Mouse (Mus musculus): Measurements from ENCODE around the gene Prdm1.

The Prdm1 gene

GRCm38 (mm10) chr10:44528291-44529082 is at the start of gene Prdm1:
Gene Prdm1 (minus strand): TSS chr10:44528501.
- DNase-seq (ENCODE audit: low spot score), result no peak

DNA sequence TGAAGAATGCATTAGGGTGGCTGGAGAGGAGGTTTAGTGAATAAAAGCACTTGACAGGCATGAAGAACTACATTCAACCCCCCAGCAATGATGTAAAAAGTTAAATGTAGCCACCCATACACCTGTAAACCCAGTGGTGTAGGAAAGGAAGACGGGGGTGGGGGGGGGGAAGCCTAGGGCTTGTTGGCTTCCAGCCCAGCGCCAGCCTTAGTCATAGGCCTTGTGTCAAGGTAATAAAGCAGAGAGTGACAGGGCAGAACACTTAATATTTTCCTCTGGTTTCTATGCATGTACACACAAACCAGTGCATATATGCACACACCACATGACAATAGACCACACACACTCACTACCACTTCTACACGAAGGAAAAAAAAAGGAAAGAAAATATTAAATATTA is 37.7 kb upstream of the Prdm1 start:
- no peak for DNase-seq (ENCODE audit: low spot score)

DNA sequence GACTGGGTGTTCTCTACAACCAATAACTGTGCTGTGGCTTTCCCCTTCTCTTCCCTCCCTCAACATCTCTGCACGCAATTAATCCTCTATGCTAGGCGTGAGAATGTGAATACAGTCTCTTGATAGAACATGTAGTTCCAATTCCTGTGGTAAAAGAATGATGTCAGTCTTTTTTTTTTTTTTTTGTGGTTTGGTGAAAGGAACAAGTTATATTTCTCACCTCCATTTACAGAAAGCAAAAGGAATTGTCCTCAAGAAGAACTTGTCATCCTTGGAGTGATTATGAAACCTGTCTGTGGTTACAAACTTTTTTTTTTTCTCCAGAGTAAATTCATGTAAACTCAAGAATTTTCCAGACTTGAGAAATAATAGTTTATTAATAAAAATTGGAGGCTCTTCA is 36.8 kb upstream of the Prdm1 start:
- DNase-seq (ENCODE audit: low spot score), result no peak

- DNase-seq (ENCODE audit: low spot score), result no peak
These were observed 28.5 kb upstream of the Prdm1 start for GRCm38 (mm10) chr10:44556845-44557244.

GRCm38 (mm10) chr10:44555317-44555716 is 27.0 kb upstream of the Prdm1 start:
- DNase-seq (ENCODE audit: low spot score), result no peak

GRCm38 (mm10) chr10:44553648-44554047 is 25.3 kb upstream of the Prdm1 start:
- no peak for DNase-seq (ENCODE audit: low spot score)

- no peak for DNase-seq (ENCODE audit: low spot score)
These were observed 10.8 kb upstream of the Prdm1 start for GRCm38 (mm10) chr10:44539033-44539578.

- no peak for DNase-seq (ENCODE audit: low spot score)
These were observed 9.8 kb upstream of the Prdm1 start for GRCm38 (mm10) chr10:44538137-44538536.

DNA sequence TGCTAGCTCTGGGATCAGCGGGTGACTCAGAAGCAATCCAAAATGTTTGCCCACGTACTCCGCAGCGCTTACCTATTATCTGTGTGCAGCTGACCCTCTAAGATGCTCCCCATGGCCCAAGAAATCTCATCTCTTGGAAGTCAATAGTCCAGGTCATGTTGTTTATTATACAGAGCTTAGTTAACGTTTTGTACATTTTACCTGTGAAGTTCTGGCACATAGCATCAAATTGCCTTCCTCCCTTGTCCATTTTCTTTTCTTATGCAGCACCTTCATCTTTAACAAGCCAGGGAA is 1.7 kb upstream of the Prdm1 start:
- DNase-seq (ENCODE audit: low spot score), result no peak

- peak; percentile 71 for DNase-seq (ENCODE audit: low spot score)
These were observed 1.1 kb upstream of the Prdm1 start for GRCm38 (mm10) chr10:44529218-44530066.

DNA sequence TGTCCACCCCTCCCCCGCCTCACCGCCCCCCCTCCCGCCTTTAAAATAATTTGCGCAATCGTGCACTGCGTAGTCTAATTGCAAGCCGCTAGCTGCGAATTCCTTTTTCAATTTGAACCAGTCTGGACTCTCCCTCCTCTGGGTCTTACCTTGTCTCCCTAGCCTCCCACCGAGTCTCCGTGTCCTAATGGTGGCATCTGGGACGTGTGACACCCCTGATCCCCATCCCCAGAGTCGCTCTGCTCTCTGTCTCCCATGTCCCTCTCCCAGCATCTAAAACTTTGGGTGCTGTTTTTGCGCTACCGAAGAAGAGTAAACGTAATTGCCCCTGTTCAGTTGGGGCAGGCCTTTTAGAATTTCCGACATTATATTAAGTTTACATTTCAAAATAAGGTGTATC is 650 bp downstream of the Prdm1 start:
- no peak for DNase-seq (ENCODE audit: low spot score)

- DNase-seq (ENCODE audit: low spot score), result peak; percentile 36
These were observed 1.3 kb downstream of the Prdm1 start for GRCm38 (mm10) chr10:44526751-44527591.

GRCm38 (mm10) chr10:44520189-44520588 is 8.1 kb downstream of the Prdm1 start:
- no peak for DNase-seq (ENCODE audit: low spot score)

- no peak for DNase-seq (ENCODE audit: low spot score)
These were observed 9.7 kb downstream of the Prdm1 start for GRCm38 (mm10) chr10:44518631-44519030.

GRCm38 (mm10) chr10:44513108-44513507 is 15.2 kb downstream of the Prdm1 start:
- DNase-seq (ENCODE audit: low spot score), result no peak

GRCm38 (mm10) chr10:44511029-44511428 is 17.3 kb downstream of the Prdm1 start:
- DNase-seq (ENCODE audit: low spot score), result no peak

GRCm38 (mm10) chr10:44508649-44509048 is 19.7 kb downstream of the Prdm1 start:
- no peak for DNase-seq (ENCODE audit: low spot score)

DNA sequence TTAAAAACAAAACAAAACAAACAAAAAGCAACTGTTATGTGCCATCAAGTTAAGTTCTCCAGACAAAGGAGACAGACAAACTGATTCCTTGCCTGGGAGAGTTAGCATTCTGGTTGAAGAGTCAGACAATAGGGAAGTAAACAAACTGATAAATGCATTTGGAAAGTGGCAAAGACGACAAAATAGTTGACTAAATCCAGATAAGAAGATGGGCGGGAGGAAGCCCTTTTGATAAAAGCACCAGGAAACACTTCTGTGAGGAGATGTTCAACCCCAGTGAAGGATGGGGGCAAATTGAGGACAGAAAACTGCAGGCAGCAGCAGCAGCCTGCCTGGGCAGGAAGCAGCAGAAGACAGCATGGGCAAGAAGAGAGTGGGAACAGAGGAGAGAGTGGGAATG is 20.3 kb downstream of the Prdm1 start:
- DNase-seq (ENCODE audit: low spot score), result no peak

DNA sequence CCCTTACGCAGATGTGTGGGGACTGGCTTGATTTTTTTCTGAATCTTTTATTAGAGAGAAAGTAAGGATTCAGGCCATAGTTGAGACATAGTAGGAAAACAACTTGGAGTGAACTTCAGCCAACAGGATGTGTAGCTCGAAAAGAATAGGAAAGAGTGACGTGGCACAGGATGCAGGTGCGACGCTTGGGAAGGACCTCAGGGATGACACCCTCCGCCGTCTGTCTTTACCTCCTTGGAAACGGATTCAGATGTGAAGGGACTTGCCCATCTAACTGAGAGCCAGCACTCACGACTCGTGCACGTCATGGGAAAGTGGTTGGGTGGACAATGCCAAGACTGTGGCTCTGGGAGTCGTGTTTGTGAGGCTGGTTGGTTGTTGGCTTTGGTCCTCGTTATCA is 25.4 kb downstream of the Prdm1 start:
- no peak for DNase-seq (ENCODE audit: low spot score)

GRCm38 (mm10) chr10:44499897-44500519 is 28.3 kb downstream of the Prdm1 start:
- DNase-seq (ENCODE audit: low spot score), result no peak

DNA sequence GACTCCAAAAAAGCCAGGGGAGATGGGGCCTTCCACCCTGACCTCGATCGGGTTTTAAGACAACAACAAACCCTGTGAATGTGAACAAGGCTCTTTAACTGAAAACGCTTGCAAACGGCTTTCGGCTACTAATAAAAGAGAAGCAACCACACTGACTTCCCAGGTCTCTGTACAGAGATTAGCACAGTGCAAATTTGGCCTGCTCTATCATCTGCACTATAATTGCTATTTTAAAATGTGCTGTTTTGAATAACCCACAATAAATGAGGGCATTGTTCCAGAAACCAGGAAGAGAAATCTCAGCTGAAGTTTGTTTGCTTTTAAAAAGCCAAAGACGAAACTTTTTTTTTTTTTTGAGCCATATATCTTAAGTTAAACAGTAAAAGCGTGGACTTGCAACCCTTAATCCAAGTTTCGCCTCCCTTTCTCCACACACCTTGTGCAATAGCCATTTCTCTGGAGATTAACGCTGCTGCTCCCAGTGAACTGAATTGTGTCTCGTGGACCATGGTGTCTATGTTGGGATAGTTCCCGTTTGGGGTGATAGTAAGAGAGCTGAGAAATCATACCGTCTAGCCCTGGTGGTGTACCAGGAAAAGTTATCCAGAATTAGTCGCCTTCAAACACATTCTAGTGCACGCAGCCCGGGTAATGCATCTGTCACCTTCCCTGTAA is 34.3 kb downstream of the Prdm1 start:
- DNase-seq (ENCODE audit: low spot score), result no peak
